Mouse (Mus musculus) midbrain, embryonic 10.5 days (tissue): ENCODE data around the gene Smyd4. TPM values are rescaled to one million over a fixed set of nuclear protein-coding genes. Genes with fewer than 3 reads are reported as not detected.

Source experiments
- DNase-seq: peaks from one replicate; pipeline ENCODE4 v3.0.0-alpha.2; 2017; ENCODE audit warnings: low spot score
- H3K27ac ChIP-seq: fragments of 300-500 bp; sonication (generic); replicated peaks from 2 replicates; pipeline ENCODE4 v1.5.1; 2016; ENCODE audit warnings: mild to moderate bottlenecking
- H3K27me3 ChIP-seq: fragments of 300-500 bp; sonication (generic); 2 replicates; pipeline ENCODE4 v1.6.1; 2016; ENCODE audit warnings: low read depth, mild to moderate bottlenecking; ENCODE audit not compliant: poor library complexity, severe bottlenecking
- H3K36me3 ChIP-seq: fragments of 300-500 bp; sonication (generic); 2 replicates; pipeline ENCODE4 v1.6.1; 2016; ENCODE audit warnings: mild to moderate bottlenecking, moderate library complexity
- H3K4me1 ChIP-seq: fragments of 300-500 bp; sonication (generic); 2 replicates; pipeline ENCODE4 v1.6.1; 2016
- H3K4me3 ChIP-seq: fragments of 300-500 bp; sonication (generic); 2 replicates; pipeline ENCODE4 v1.5.1; 2016; ENCODE audit warnings: mild to moderate bottlenecking, moderate library complexity
- H3K9me3 ChIP-seq: fragments of 300-500 bp; sonication (generic); replicated peaks from 2 replicates; pipeline ENCODE4 v1.6.1; 2016; ENCODE audit warnings: mild to moderate bottlenecking
- WGBS: fragments of 180-500 bp; shearing (Covaris S2); methylation state at CpG from one replicate; pipeline ENCODE4 v1.1.7; 2016; 5-methylcytosine and 5-hydroxymethylcytosine counted together
- microRNA-seq: library from miRNA; unstranded; fragments of <30 nt; microRNA quantifications from one replicate; pipeline ENCODE4, GENCODE M21; 2017
- polyA plus RNA-seq: library from polyadenylated mRNA; unstranded; fragments of >200 nt; fragmentation: Nextera tagmentation; extraction: Ambion mirVana; gene quantifications from 2 replicates; pipeline ENCODE4 v1.2.1, GENCODE M21; 2016

Smyd4 gene
- polyA plus RNA-seq, 1 experiment from 2014 or later = 17.5 TPM

DNA sequence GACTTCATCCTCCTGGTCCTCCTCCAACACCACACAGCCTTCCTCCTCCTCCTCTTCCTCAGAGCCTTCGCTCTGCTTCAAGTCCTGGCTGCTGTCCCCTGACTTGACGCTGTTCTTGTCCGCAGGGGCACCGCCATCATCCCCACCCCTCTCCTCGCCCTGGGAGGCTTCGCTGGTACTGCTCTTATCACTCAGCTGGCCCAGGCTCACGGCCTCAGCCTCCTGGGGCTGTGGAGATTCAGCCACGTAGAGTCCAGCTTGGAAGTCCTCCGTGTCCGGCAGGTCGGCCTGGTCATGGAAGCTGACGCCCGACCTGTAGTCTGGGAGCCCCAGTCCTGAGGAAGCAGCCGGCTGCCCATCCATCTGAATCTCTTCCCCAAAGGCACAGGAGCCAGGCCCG is 102.7 kb downstream of the Smyd4 start:
- Histone ChIP-seq H3K36me3 (peaks cover 34% of the 10 kb centered on the region), H3K27ac (no peak overlapping the region), H3K27me3 (peaks cover 8% of the 10 kb centered on the region), H3K4me1 (peaks cover 34% of the 10 kb centered on the region), H3K9me3 (no peaks in the 10 kb centered on the region), H3K4me3 (no peak overlapping the region)
- DNase-seq = no peak
- WGBS = 91% methylated on average over 15 of the region's 15 CpGs

GRCm38 (mm10) chr11:75452081-75452480 is 103.8 kb downstream of the Smyd4 start:
- Histone ChIP-seq H3K27me3 (peaks cover 8% of the 10 kb centered on the region), H3K4me3 (no peak overlapping the region), H3K27ac (no peak overlapping the region), H3K36me3 (peaks cover 33% of the 10 kb centered on the region), H3K9me3 (no peaks in the 10 kb centered on the region), H3K4me1 (peaks cover 34% of the 10 kb centered on the region)
- DNase-seq = no peak
- 87% methylated on average over 8 of the region's 8 CpGs for WGBS

- Histone ChIP-seq H3K4me3 (peak overlapping the region; percentile 72; the same call in 1 of the 2 replicates), H3K27ac (no peak overlapping the region), H3K27me3 (peaks cover 8% of the 10 kb centered on the region), H3K9me3 (no peaks in the 10 kb centered on the region), H3K4me1 (peaks cover 34% of the 10 kb centered on the region), H3K36me3 (peaks cover 24% of the 10 kb centered on the region)
- WGBS = 93% methylated on average over 31 of the region's 31 CpGs
- no peak for DNase-seq
Measured at GRCm38 (mm10) chr11:75452812-75453557, 104.8 kb downstream of the Smyd4 start.

GRCm38 (mm10) chr11:75453991-75454930 is 106.0 kb downstream of the Smyd4 start, which contains the start of gene Wdr81:
TSS of gene Wdr81 (minus strand) at chr11:75454717.
- WGBS = 2% methylated on average over 56 of the region's 56 CpGs
- no peaks in the 10 kb centered on the region for H3K9me3 ChIP-seq
- peaks cover 8% of the 10 kb centered on the region for H3K27me3 ChIP-seq
- DNase-seq = peak; percentile 91
- H3K4me1 ChIP-seq = peaks cover 40% of the 10 kb centered on the region
- H3K36me3 ChIP-seq = peaks cover 12% of the 10 kb centered on the region
- peak within 1 kb of the TSS; percentile 72 for H3K4me3 ChIP-seq
- peak within 1 kb of the TSS; percentile 76 for H3K27ac ChIP-seq

Small RNA genes lying within 50 kb of the gene (microRNA-seq; reads per million reads assigned to microRNA genes)
- not detected for gene Gm47300

Other genes with a start within 250 kb of the Smyd4 start
- 0.32 and 0.57 TPM in 2 replicates for gene Hic1, start 178.9 kb upstream of the Smyd4 start, polyA plus RNA-seq
- gene Ovca2, start 169.6 kb upstream of the Smyd4 start, polyA plus RNA-seq = 33.5 and 37.6 TPM in 2 replicates
- gene Dph1, start 157.2 kb upstream of the Smyd4 start, polyA plus RNA-seq = 25.4 and 27.3 TPM in 2 replicates
- 2.3 and 3.0 TPM in 2 replicates for gene Rtn4rl1, start 154.7 kb upstream of the Smyd4 start, polyA plus RNA-seq
- 179 and 197 TPM in 2 replicates for gene Rpa1, start 109 bp upstream of the Smyd4 start, polyA plus RNA-seq
- 69.6 and 70.2 TPM in 2 replicates for gene Serpinf1, start 74.3 kb downstream of the Smyd4 start, polyA plus RNA-seq
- not detected in 2 replicates for gene Serpinf2, start 91.2 kb downstream of the Smyd4 start, polyA plus RNA-seq
- 5.7 and 7.5 TPM in 2 replicates for gene Wdr81, start 106.3 kb downstream of the Smyd4 start, polyA plus RNA-seq
- gene Tlcd2, start 113.3 kb downstream of the Smyd4 start, polyA plus RNA-seq = 10.2 and 10.6 TPM in 2 replicates
- gene Prpf8, start 138.4 kb downstream of the Smyd4 start, polyA plus RNA-seq = 67.3 and 72.2 TPM in 2 replicates
- gene Rilp, start 161.7 kb downstream of the Smyd4 start, polyA plus RNA-seq = 0.35 and 0.44 TPM in 2 replicates
- 4.7 and 4.8 TPM in 2 replicates for gene Scarf1, start 165.1 kb downstream of the Smyd4 start, polyA plus RNA-seq
- gene Slc43a2, start 183.3 kb downstream of the Smyd4 start, polyA plus RNA-seq = 6.5 and 8.2 TPM in 2 replicates
- 63.4 and 65.5 TPM in 2 replicates for gene Pitpna, start 239.7 kb downstream of the Smyd4 start, polyA plus RNA-seq